15 mouse cellular contexts compared by ENCODE assay signal in genomic region chr11:51504946-51505345, GRCm38 (mm10).
DNase-seq lines count a peak whose midpoint lies in the region; ATAC-seq and TF ChIP-seq lines count a peak whose summit lies in the region.
"Had no signal": no experiment of that assay in that cellular context is flagged by ENCODE, and none has a peak within 500 bp of the region (broad histone marks: within the 10 kb centered on the region; RNA-seq: fewer than 3 reads in every experiment).

No protein-coding gene starts in this region.

- no peaks in the 10 kb centered on the region for H3K9me3 ChIP-seq in forebrain, embryonic 16.5 days (ENCODE audit: control insufficient read depth, low read length)
- H3K9me3 ChIP-seq in forebrain, embryonic 13.5 days (replicated peaks) = no peaks in the 10 kb centered on the region
- H3K9me3 ChIP-seq in midbrain, postnatal 0 days (ENCODE audit: low read length) = no peaks in the 10 kb centered on the region
- H3K9me3 ChIP-seq in midbrain, embryonic 16.5 days (replicated peaks; ENCODE audit: control insufficient read depth, low read length, poor library complexity, severe bottlenecking) = no peaks in the 10 kb centered on the region
- H3K9me3 ChIP-seq: embryonic facial prominence, embryonic 13.5 days; heart, embryonic 12.5 days; hindbrain, embryonic 15.5 days; limb, embryonic 12.5 days; neural tube, embryonic 15.5 days had no signal

- H3K4me1 ChIP-seq in forebrain, embryonic 16.5 days (replicated peaks; ENCODE audit: control insufficient read depth, insufficient read depth, low read length) = peaks cover 4% of the 10 kb centered on the region; the same call in 1 of the 2 replicates
- H3K4me1 ChIP-seq in forebrain, embryonic 13.5 days = no peaks in the 10 kb centered on the region
- H3K4me1 ChIP-seq in midbrain, postnatal 0 days (ENCODE audit: insufficient read depth, low read length) = no peaks in the 10 kb centered on the region
- H3K4me1 ChIP-seq in midbrain, embryonic 16.5 days (ENCODE audit: control insufficient read depth, insufficient read depth, low read length) = no peaks in the 10 kb centered on the region
- no peaks in the 10 kb centered on the region for H3K4me1 ChIP-seq in thymus, adult 2 months (replicated peaks; ENCODE audit: control insufficient read depth, insufficient read depth, low read length)
- H3K4me1 ChIP-seq: hindbrain, embryonic 15.5 days had no signal

- DNase-seq in kidney, postnatal 10 days = peak; percentile 32
- DNase-seq in kidney, postnatal 25 days = no peak
- DNase-seq in midbrain, postnatal 0 days (ENCODE audit: low spot score) = peak; percentile 64
- peak; percentile 68 to 69 for DNase-seq in adrenal gland, postnatal 36 days
- DNase-seq in thymus, adult 2 months = no peak
- DNase-seq: kidney, adult 9 months; lung, adult 18-20 months had no signal

- no peaks in the 10 kb centered on the region for H3K36me3 ChIP-seq in forebrain, embryonic 16.5 days (ENCODE audit: control insufficient read depth, insufficient read depth)
- H3K36me3 ChIP-seq in forebrain, embryonic 13.5 days (ENCODE audit: poor library complexity, severe bottlenecking) = no peaks in the 10 kb centered on the region
- no peaks in the 10 kb centered on the region for H3K36me3 ChIP-seq in midbrain, postnatal 0 days (ENCODE audit: insufficient read depth, low read length)
- no peaks in the 10 kb centered on the region for H3K36me3 ChIP-seq in midbrain, embryonic 16.5 days (ENCODE audit: control insufficient read depth, insufficient read depth, low read length)
- no peaks in the 10 kb centered on the region for H3K36me3 ChIP-seq in thymus, adult 2 months (ENCODE audit: control insufficient read depth, insufficient read depth, low read length)
- H3K36me3 ChIP-seq: embryonic facial prominence, embryonic 13.5 days; heart, embryonic 12.5 days; hindbrain, embryonic 15.5 days; limb, embryonic 12.5 days; neural tube, embryonic 15.5 days had no signal

- no peak overlapping the region for H3K9ac ChIP-seq in forebrain, embryonic 16.5 days (replicated peaks; ENCODE audit: low read depth, low read length)
- H3K9ac ChIP-seq in forebrain, embryonic 13.5 days = no peak overlapping the region
- no peak overlapping the region for H3K9ac ChIP-seq in midbrain, postnatal 0 days (replicated peaks; ENCODE audit: low read length, poor library complexity, severe bottlenecking)
- no peak overlapping the region for H3K9ac ChIP-seq in midbrain, embryonic 16.5 days (ENCODE audit: low read depth, low read length)
- H3K9ac ChIP-seq: embryonic facial prominence, embryonic 13.5 days; heart, embryonic 12.5 days; hindbrain, embryonic 15.5 days; limb, embryonic 12.5 days; neural tube, embryonic 15.5 days had no signal

- no peak for TF ChIP-seq CTCF in midbrain, postnatal 0 days (IDR thresholded peaks at IDR 0.05)
- no peak for TF ChIP-seq CTCF in thymus, adult 2 months (IDR thresholded peaks at IDR 0.05; ENCODE audit: borderline replicate concordance, control insufficient read depth, extremely low read depth, insufficient read depth, low read length, poor library complexity)

- 0 out of 2 replicates have a peak, but pooled peaks have one; percentile 43 for ATAC-seq in forebrain, embryonic 16.5 days
- ATAC-seq in forebrain, embryonic 13.5 days = no peak
- ATAC-seq in midbrain, postnatal 0 days (ENCODE audit: low FRiP score) = no peak
- ATAC-seq in midbrain, embryonic 16.5 days = no peak

- WGBS in forebrain, embryonic 16.5 days = 21% methylated on average over 3 of the region's 3 CpGs
- 37% methylated on average over 3 of the region's 3 CpGs for WGBS in forebrain, embryonic 13.5 days
- WGBS in midbrain, postnatal 0 days = 50% methylated on average over 3 of the region's 3 CpGs
- WGBS in midbrain, embryonic 16.5 days = 69% methylated on average over 3 of the region's 3 CpGs
- 87% methylated on average over 3 of the region's 3 CpGs for WGBS in thymus, adult 2 months

- no peak overlapping the region for H3K4me3 ChIP-seq in forebrain, embryonic 16.5 days (replicated peaks; ENCODE audit: low read length)
- H3K4me3 ChIP-seq in forebrain, embryonic 13.5 days = no peak overlapping the region
- no peak overlapping the region for H3K4me3 ChIP-seq in midbrain, postnatal 0 days (ENCODE audit: low read depth, low read length)
- H3K4me3 ChIP-seq in midbrain, embryonic 16.5 days (ENCODE audit: low read depth, low read length) = no peak overlapping the region
- H3K4me3 ChIP-seq in thymus, adult 2 months (ENCODE audit: control insufficient read depth, insufficient read depth, low read length) = no peak overlapping the region
- H3K4me3 ChIP-seq: embryonic facial prominence, embryonic 13.5 days; heart, embryonic 12.5 days; hindbrain, embryonic 15.5 days; limb, embryonic 12.5 days; neural tube, embryonic 15.5 days had no signal

- no peak overlapping the region for H3K27ac ChIP-seq in forebrain, embryonic 16.5 days (ENCODE audit: low read length)
- H3K27ac ChIP-seq in forebrain, embryonic 13.5 days = no peak overlapping the region
- no peak overlapping the region for H3K27ac ChIP-seq in midbrain, postnatal 0 days (ENCODE audit: low read depth, low read length)
- no peak overlapping the region for H3K27ac ChIP-seq in midbrain, embryonic 16.5 days (ENCODE audit: low read length)
- no peak overlapping the region for H3K27ac ChIP-seq in thymus, adult 2 months (ENCODE audit: control insufficient read depth, insufficient read depth, low read length)
- H3K27ac ChIP-seq: embryonic facial prominence, embryonic 13.5 days; hindbrain, embryonic 15.5 days; limb, embryonic 12.5 days; neural tube, embryonic 15.5 days had no signal

- no peaks in the 10 kb centered on the region for H3K27me3 ChIP-seq in forebrain, embryonic 16.5 days (replicated peaks; ENCODE audit: control insufficient read depth, insufficient read depth, low read length)
- H3K27me3 ChIP-seq in forebrain, embryonic 13.5 days = no peaks in the 10 kb centered on the region
- H3K27me3 ChIP-seq in midbrain, postnatal 0 days (ENCODE audit: insufficient read depth, low read length) = no peaks in the 10 kb centered on the region
- no peaks in the 10 kb centered on the region for H3K27me3 ChIP-seq in midbrain, embryonic 16.5 days (ENCODE audit: control insufficient read depth, insufficient read depth, low read depth, low read length)
- no peaks in the 10 kb centered on the region for H3K27me3 ChIP-seq in thymus, adult 2 months (ENCODE audit: control insufficient read depth, insufficient read depth, low read length)
- H3K27me3 ChIP-seq: embryonic facial prominence, embryonic 13.5 days; hindbrain, embryonic 15.5 days; limb, embryonic 12.5 days; neural tube, embryonic 15.5 days had no signal

- TF ChIP-seq POLR2A in thymus, adult 2 months (IDR thresholded peaks at IDR 0.05; ENCODE audit: control insufficient read depth, extremely low read depth, insufficient read depth, low read length, poor library complexity) = no peak

- no peak overlapping the region for H3K4me2 ChIP-seq in forebrain, embryonic 16.5 days (ENCODE audit: low read length)
- H3K4me2 ChIP-seq in forebrain, embryonic 13.5 days = no peak overlapping the region
- no peak overlapping the region for H3K4me2 ChIP-seq in midbrain, postnatal 0 days (ENCODE audit: low read depth, low read length, poor library complexity, severe bottlenecking)
- H3K4me2 ChIP-seq in midbrain, embryonic 16.5 days (ENCODE audit: low read length) = no peak overlapping the region
- H3K4me2 ChIP-seq: embryonic facial prominence, embryonic 13.5 days; heart, embryonic 12.5 days; hindbrain, embryonic 15.5 days; limb, embryonic 12.5 days; neural tube, embryonic 15.5 days had no signal

Comparison
In these comparisons a context has a peak if more than half of its experiments do, and no peak if none do; other contexts are left out.
1. DNase-seq: peak in kidney, postnatal 10 days (single experiment), midbrain, postnatal 0 days (single experiment) and adrenal gland, postnatal 36 days (2 of 2); none in kidney, postnatal 25 days (0 of 2) and thymus, adult 2 months (single experiment).